Mouse (Mus musculus): ENCODE data around the gene Galk1. TPM values are rescaled to one million over a fixed set of nuclear protein-coding genes. Genes with fewer than 3 reads are reported as not detected.

Gene Galk1
- polyA plus RNA-seq, 1 experiment, result 110 TPM

- Histone ChIP-seq H3K27ac (ENCODE audit: control insufficient read depth, insufficient read depth, low read length) (no peak overlapping the region), H3K36me3 (ENCODE audit: control insufficient read depth, insufficient read depth, low read length) (no peaks in the 10 kb centered on the region), H3K4me3 (ENCODE audit: control insufficient read depth, insufficient read depth, low read length) (no peak overlapping the region), H3K4me1 (replicated peaks; ENCODE audit: control insufficient read depth, insufficient read depth, low read length) (peaks cover 14% of the 10 kb centered on the region), H3K27me3 (ENCODE audit: control insufficient read depth, insufficient read depth, low read length) (no peaks in the 10 kb centered on the region)
- TF ChIP-seq CTCF (IDR thresholded peaks at IDR 0.05; ENCODE audit: borderline replicate concordance, control insufficient read depth, extremely low read depth, insufficient read depth, low read length, poor library complexity), result no peak
- no peak for TF ChIP-seq POLR2A (IDR thresholded peaks at IDR 0.05; ENCODE audit: control insufficient read depth, extremely low read depth, insufficient read depth, low read length, poor library complexity)
- DNase-seq, result no peak
- WGBS, result 58% methylated on average over 6 of the region's 6 CpGs
Measured at GRCm38 (mm10) chr11:116001725-116002124, 10.8 kb downstream of the Galk1 start.

- Histone ChIP-seq H3K27me3 (ENCODE audit: control insufficient read depth, insufficient read depth, low read length) (no peaks in the 10 kb centered on the region), H3K4me1 (replicated peaks; ENCODE audit: control insufficient read depth, insufficient read depth, low read length) (peaks cover 14% of the 10 kb centered on the region), H3K27ac (ENCODE audit: control insufficient read depth, insufficient read depth, low read length) (no peak overlapping the region), H3K36me3 (ENCODE audit: control insufficient read depth, insufficient read depth, low read length) (no peaks in the 10 kb centered on the region), H3K4me3 (ENCODE audit: control insufficient read depth, insufficient read depth, low read length) (no peak overlapping the region)
- 94% methylated on average over 10 of the region's 10 CpGs for WGBS
- no peak for TF ChIP-seq CTCF (IDR thresholded peaks at IDR 0.05; ENCODE audit: borderline replicate concordance, control insufficient read depth, extremely low read depth, insufficient read depth, low read length, poor library complexity)
- no peak for TF ChIP-seq POLR2A (IDR thresholded peaks at IDR 0.05; ENCODE audit: control insufficient read depth, extremely low read depth, insufficient read depth, low read length, poor library complexity)
- no peak for DNase-seq
Measured at GRCm38 (mm10) chr11:116000607-116001006, 11.9 kb downstream of the Galk1 start.

GRCm38 (mm10) chr11:115999538-116000143 is 12.9 kb downstream of the Galk1 start:
- peak; percentile 47; the same call in 1 of the 2 replicates for TF ChIP-seq CTCF (IDR thresholded peaks at IDR 0.05; ENCODE audit: borderline replicate concordance, control insufficient read depth, extremely low read depth, insufficient read depth, low read length, poor library complexity)
- no peak for TF ChIP-seq POLR2A (IDR thresholded peaks at IDR 0.05; ENCODE audit: control insufficient read depth, extremely low read depth, insufficient read depth, low read length, poor library complexity)
- Histone ChIP-seq H3K36me3 (ENCODE audit: control insufficient read depth, insufficient read depth, low read length) (no peaks in the 10 kb centered on the region), H3K27ac (ENCODE audit: control insufficient read depth, insufficient read depth, low read length) (no peak overlapping the region), H3K27me3 (ENCODE audit: control insufficient read depth, insufficient read depth, low read length) (no peaks in the 10 kb centered on the region), H3K4me3 (ENCODE audit: control insufficient read depth, insufficient read depth, low read length) (no peak overlapping the region), H3K4me1 (replicated peaks; ENCODE audit: control insufficient read depth, insufficient read depth, low read length) (peaks cover 5% of the 10 kb centered on the region)
- WGBS, result 13% methylated on average over 14 of the region's 14 CpGs
- peak; percentile 78 for DNase-seq

- WGBS, result 50% methylated on average over 7 of the region's 7 CpGs
- no peak overlapping the region for H3K4me3 ChIP-seq (ENCODE audit: control insufficient read depth, insufficient read depth, low read length)
- H3K36me3 ChIP-seq (ENCODE audit: control insufficient read depth, insufficient read depth, low read length), result no peaks in the 10 kb centered on the region
- DNase-seq, result no peak
- H3K27me3 ChIP-seq (ENCODE audit: control insufficient read depth, insufficient read depth, low read length), result no peaks in the 10 kb centered on the region
- H3K27ac ChIP-seq (ENCODE audit: control insufficient read depth, insufficient read depth, low read length), result no peak overlapping the region
- TF ChIP-seq POLR2A (IDR thresholded peaks at IDR 0.05; ENCODE audit: control insufficient read depth, extremely low read depth, insufficient read depth, low read length, poor library complexity) (no peak), CTCF (IDR thresholded peaks at IDR 0.05; ENCODE audit: borderline replicate concordance, control insufficient read depth, extremely low read depth, insufficient read depth, low read length, poor library complexity) (no peak)
- peaks cover 3% of the 10 kb centered on the region for H3K4me1 ChIP-seq (replicated peaks; ENCODE audit: control insufficient read depth, insufficient read depth, low read length)
Measured at GRCm38 (mm10) chr11:115999027-115999426, 13.5 kb downstream of the Galk1 start.

- Histone ChIP-seq H3K4me1 (replicated peaks; ENCODE audit: control insufficient read depth, insufficient read depth, low read length) (peaks cover 3% of the 10 kb centered on the region), H3K27ac (ENCODE audit: control insufficient read depth, insufficient read depth, low read length) (no peak overlapping the region), H3K36me3 (ENCODE audit: control insufficient read depth, insufficient read depth, low read length) (no peaks in the 10 kb centered on the region), H3K4me3 (ENCODE audit: control insufficient read depth, insufficient read depth, low read length) (no peak overlapping the region), H3K27me3 (ENCODE audit: control insufficient read depth, insufficient read depth, low read length) (no peaks in the 10 kb centered on the region)
- no peak for DNase-seq
- TF ChIP-seq CTCF (IDR thresholded peaks at IDR 0.05; ENCODE audit: borderline replicate concordance, control insufficient read depth, extremely low read depth, insufficient read depth, low read length, poor library complexity) (no peak), POLR2A (IDR thresholded peaks at IDR 0.05; ENCODE audit: control insufficient read depth, extremely low read depth, insufficient read depth, low read length, poor library complexity) (no peak)
- WGBS, result 98% methylated on average over 5 of the region's 5 CpGs
Measured at GRCm38 (mm10) chr11:115997662-115998061, 14.9 kb downstream of the Galk1 start.

- Histone ChIP-seq H3K4me1 (replicated peaks; ENCODE audit: control insufficient read depth, insufficient read depth, low read length) (peaks cover 3% of the 10 kb centered on the region), H3K4me3 (ENCODE audit: control insufficient read depth, insufficient read depth, low read length) (no peak overlapping the region), H3K36me3 (ENCODE audit: control insufficient read depth, insufficient read depth, low read length) (no peaks in the 10 kb centered on the region), H3K27ac (ENCODE audit: control insufficient read depth, insufficient read depth, low read length) (no peak overlapping the region), H3K27me3 (ENCODE audit: control insufficient read depth, insufficient read depth, low read length) (no peaks in the 10 kb centered on the region)
- 89% methylated on average over 4 of the region's 4 CpGs for WGBS
- no peak for DNase-seq
- TF ChIP-seq POLR2A (IDR thresholded peaks at IDR 0.05; ENCODE audit: control insufficient read depth, extremely low read depth, insufficient read depth, low read length, poor library complexity) (no peak), CTCF (IDR thresholded peaks at IDR 0.05; ENCODE audit: borderline replicate concordance, control insufficient read depth, extremely low read depth, insufficient read depth, low read length, poor library complexity) (no peak)
Measured at GRCm38 (mm10) chr11:115997047-115997446, 15.5 kb downstream of the Galk1 start.

- Histone ChIP-seq H3K4me1 (replicated peaks; ENCODE audit: control insufficient read depth, insufficient read depth, low read length) (peaks cover 3% of the 10 kb centered on the region), H3K27ac (ENCODE audit: control insufficient read depth, insufficient read depth, low read length) (no peak overlapping the region), H3K36me3 (ENCODE audit: control insufficient read depth, insufficient read depth, low read length) (no peaks in the 10 kb centered on the region), H3K4me3 (ENCODE audit: control insufficient read depth, insufficient read depth, low read length) (no peak overlapping the region), H3K27me3 (ENCODE audit: control insufficient read depth, insufficient read depth, low read length) (no peaks in the 10 kb centered on the region)
- WGBS, result 98% methylated on average over 3 of the region's 3 CpGs
- TF ChIP-seq POLR2A (IDR thresholded peaks at IDR 0.05; ENCODE audit: control insufficient read depth, extremely low read depth, insufficient read depth, low read length, poor library complexity), result no peak
- no peak for TF ChIP-seq CTCF (IDR thresholded peaks at IDR 0.05; ENCODE audit: borderline replicate concordance, control insufficient read depth, extremely low read depth, insufficient read depth, low read length, poor library complexity)
- no peak for DNase-seq
Measured at GRCm38 (mm10) chr11:115995256-115995655, 17.3 kb downstream of the Galk1 start.

All from thymus, adult 2 months (tissue).